Mouse (Mus musculus) kidney, adult 2 months (tissue): ENCODE data around the gene Fam178b.

Experiments used
- CTCF ChIP-seq: fragments of 200-500 bp; conservative IDR thresholded peaks from 2 replicates; pipeline ENCODE4 v1.5.1; 2011; ENCODE audit warnings: low read depth, mild to moderate bottlenecking, control low read depth, low read length, moderate library complexity, mixed read lengths; ENCODE audit not compliant: insufficient read depth, insufficient read length
- POLR2A ChIP-seq: fragments of 200-500 bp; IDR thresholded peaks from one replicate; pipeline ENCODE4 v1.6.1; 2011; ENCODE audit warnings: low read depth, low read length, control low read depth

GRCm38 (mm10) chr1:36588476-36589450 lies 94.2 kb downstream of the Fam178b start:
- no peak for TF ChIP-seq POLR2A
- TF ChIP-seq CTCF: no peak
